Mouse (Mus musculus): ENCODE data around the gene Cacna2d4. TPM values are rescaled to one million over a fixed set of nuclear protein-coding genes. Genes with fewer than 3 reads are reported as not detected.

Gene Cacna2d4
- total RNA-seq, 1 experiment, result 0.04 TPM

DNA sequence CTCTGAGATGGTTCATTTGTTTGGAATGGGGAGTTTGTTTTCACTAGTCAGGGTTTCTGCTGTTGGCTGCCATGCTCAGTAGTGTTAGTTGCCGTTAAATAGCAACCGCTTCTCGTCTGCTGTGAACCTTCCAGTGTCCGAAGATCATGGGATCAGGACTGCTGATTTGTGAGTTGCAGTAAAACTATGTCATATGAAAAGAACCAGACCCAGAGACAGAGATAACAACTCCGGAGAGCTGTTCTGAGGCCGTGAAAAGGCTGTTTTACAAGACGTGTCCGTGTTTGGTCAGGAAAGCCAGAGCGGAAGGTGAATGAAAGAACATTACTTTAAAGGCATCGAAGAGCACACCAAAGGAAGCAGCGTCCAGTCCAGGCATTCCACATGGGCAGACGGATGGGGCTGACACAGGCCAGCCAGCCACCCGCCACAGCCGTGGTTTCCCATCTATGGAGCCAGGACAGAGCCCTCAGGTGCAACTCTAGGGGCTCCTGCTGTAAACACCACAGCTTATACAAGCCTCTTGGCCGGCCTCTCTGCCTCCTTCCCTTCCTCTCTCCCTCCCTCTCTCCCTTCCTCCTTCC, 42.7 kb upstream of the Cacna2d4 start:
- in situ Hi-C loops (cut with MboI; ENCODE audit: low sequenced_read_pairs in 2 of 2, unreplicated experiment in 2 of 2), result no loop called here
- Histone ChIP-seq H3K9ac (ENCODE audit: insufficient read depth, low read depth, low read length, poor library complexity, severe bottlenecking) (no peak overlapping the region), H3K4me1 (ENCODE audit: control insufficient read depth in 2 of 2, insufficient read depth in 2 of 2, low read length in 2 of 2, poor library complexity in 1 of 2) (peaks cover 0 to 3% of the 10 kb centered on the region in 2 experiments; a peak in 1 of 4 replicates), H3K4me3 (ENCODE audit: insufficient read depth in 1 of 2, low read depth in 1 of 2, low read length in 2 of 2, poor library complexity in 1 of 2, severe bottlenecking in 1 of 2) (no peak overlapping the region), H3K27ac (ENCODE audit: insufficient read depth, low read depth, low read length, poor library complexity, severe bottlenecking) (no peak overlapping the region), H3K9me3 (ENCODE audit: control insufficient read depth, insufficient read depth, low read depth, low read length) (no peaks in the 10 kb centered on the region), H3K36me3 (ENCODE audit: control insufficient read depth, insufficient read depth, low read length, poor library complexity, severe bottlenecking) (peaks cover 8% of the 10 kb centered on the region; the same call in 1 of the 2 replicates)
- no peak for TF ChIP-seq HCFC1 (IDR thresholded peaks at IDR 0.05; ENCODE audit: borderline replicate concordance, insufficient read depth, low read length)
- TF ChIP-seq CHD2 (IDR thresholded peaks at IDR 0.05; ENCODE audit: low read depth, low read length), result no peak
- TF ChIP-seq ZNF384 (IDR thresholded peaks at IDR 0.05; ENCODE audit: low read depth, low read length), result no peak
- TF ChIP-seq ZC3H11A (IDR thresholded peaks at IDR 0.05; ENCODE audit: borderline replicate concordance, low read depth, low read length), result no peak
- no peak for TF ChIP-seq MAFK (IDR thresholded peaks at IDR 0.05; ENCODE audit: insufficient read depth, low read depth, low read length)
- DNase-seq (ENCODE audit: low read depth, low spot score), result no peak

DNA sequence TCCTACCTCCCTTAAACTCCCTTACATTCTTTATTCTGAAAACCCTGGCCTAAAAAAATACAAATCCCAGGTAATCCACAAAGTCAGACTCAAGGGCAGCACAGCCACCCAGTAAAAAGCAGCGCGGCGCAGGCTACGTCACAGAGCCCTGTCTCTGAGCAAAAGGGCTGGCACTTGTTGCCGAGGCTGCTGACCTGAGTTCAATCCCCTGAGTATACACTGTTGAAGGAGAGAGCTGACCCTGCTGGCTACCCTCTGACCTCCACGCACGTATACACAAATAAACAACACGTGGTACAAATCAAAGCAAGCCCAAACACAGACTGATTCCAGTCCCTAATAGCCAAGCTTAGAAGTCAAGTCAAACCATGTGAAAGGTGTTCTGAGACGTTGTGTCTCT, 42.2 kb upstream of the Cacna2d4 start:
- Histone ChIP-seq H3K4me3 (ENCODE audit: insufficient read depth in 1 of 2, low read depth in 1 of 2, low read length in 2 of 2, poor library complexity in 1 of 2, severe bottlenecking in 1 of 2) (no peak overlapping the region), H3K9me3 (ENCODE audit: control insufficient read depth, insufficient read depth, low read depth, low read length) (no peaks in the 10 kb centered on the region), H3K4me1 (ENCODE audit: control insufficient read depth in 2 of 2, insufficient read depth in 2 of 2, low read length in 2 of 2, poor library complexity in 1 of 2) (peaks cover 1 to 3% of the 10 kb centered on the region in 2 experiments; a peak in 1 of 4 replicates), H3K27ac (ENCODE audit: insufficient read depth, low read depth, low read length, poor library complexity, severe bottlenecking) (no peak overlapping the region), H3K9ac (ENCODE audit: insufficient read depth, low read depth, low read length, poor library complexity, severe bottlenecking) (no peak overlapping the region), H3K36me3 (ENCODE audit: control insufficient read depth, insufficient read depth, low read length, poor library complexity, severe bottlenecking) (peaks cover 8% of the 10 kb centered on the region; the same call in 1 of the 2 replicates)
- TF ChIP-seq ZNF384 (IDR thresholded peaks at IDR 0.05; ENCODE audit: low read depth, low read length) (no peak), MAFK (IDR thresholded peaks at IDR 0.05; ENCODE audit: insufficient read depth, low read depth, low read length) (no peak), HCFC1 (IDR thresholded peaks at IDR 0.05; ENCODE audit: borderline replicate concordance, insufficient read depth, low read length) (no peak), ZC3H11A (IDR thresholded peaks at IDR 0.05; ENCODE audit: borderline replicate concordance, low read depth, low read length) (no peak), CHD2 (IDR thresholded peaks at IDR 0.05; ENCODE audit: low read depth, low read length) (no peak)
- DNase-seq (ENCODE audit: low read depth, low spot score), result no peak
- in situ Hi-C loops (cut with MboI; ENCODE audit: low sequenced_read_pairs in 2 of 2, unreplicated experiment in 2 of 2), result no loop called here

DNA sequence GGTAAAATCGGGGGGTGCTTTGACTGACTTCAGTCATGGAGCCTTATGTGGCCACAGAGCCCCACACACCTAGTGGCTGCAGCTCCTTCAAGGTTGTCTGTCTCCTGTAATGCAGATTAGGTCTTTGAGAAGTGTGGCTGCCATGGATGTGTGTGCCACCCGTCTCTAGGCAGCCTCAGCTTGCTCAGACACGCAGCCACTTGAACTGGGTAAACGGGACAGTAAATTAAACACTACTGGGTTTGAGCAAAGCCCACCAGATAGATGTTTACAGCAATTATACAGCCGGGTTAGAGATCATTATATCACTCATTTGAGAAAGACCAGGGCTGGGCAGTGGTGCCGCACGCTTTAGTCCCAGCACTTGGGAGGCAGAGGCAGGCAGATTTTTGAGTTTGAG, 41.7 kb upstream of the Cacna2d4 start:
- Histone ChIP-seq H3K4me1 (ENCODE audit: control insufficient read depth in 2 of 2, insufficient read depth in 2 of 2, low read length in 2 of 2, poor library complexity in 1 of 2) (peaks cover 1 to 7% of the 10 kb centered on the region in 2 experiments; a peak in 1 of 4 replicates), H3K36me3 (ENCODE audit: control insufficient read depth, insufficient read depth, low read length, poor library complexity, severe bottlenecking) (peaks cover 8% of the 10 kb centered on the region; the same call in 1 of the 2 replicates), H3K27ac (ENCODE audit: insufficient read depth, low read depth, low read length, poor library complexity, severe bottlenecking) (no peak overlapping the region), H3K9ac (ENCODE audit: insufficient read depth, low read depth, low read length, poor library complexity, severe bottlenecking) (no peak overlapping the region), H3K4me3 (ENCODE audit: insufficient read depth in 1 of 2, low read depth in 1 of 2, low read length in 2 of 2, poor library complexity in 1 of 2, severe bottlenecking in 1 of 2) (no peak overlapping the region), H3K9me3 (ENCODE audit: control insufficient read depth, insufficient read depth, low read depth, low read length) (no peaks in the 10 kb centered on the region)
- TF ChIP-seq CHD2 (IDR thresholded peaks at IDR 0.05; ENCODE audit: low read depth, low read length), result no peak
- no peak for TF ChIP-seq MAFK (IDR thresholded peaks at IDR 0.05; ENCODE audit: insufficient read depth, low read depth, low read length)
- TF ChIP-seq ZNF384 (IDR thresholded peaks at IDR 0.05; ENCODE audit: low read depth, low read length), result no peak
- TF ChIP-seq HCFC1 (IDR thresholded peaks at IDR 0.05; ENCODE audit: borderline replicate concordance, insufficient read depth, low read length), result no peak
- no peak for TF ChIP-seq ZC3H11A (IDR thresholded peaks at IDR 0.05; ENCODE audit: borderline replicate concordance, low read depth, low read length)
- in situ Hi-C loops (cut with MboI; ENCODE audit: low sequenced_read_pairs in 2 of 2, unreplicated experiment in 2 of 2), result no loop called here
- DNase-seq (ENCODE audit: low read depth, low spot score), result no peak

DNA sequence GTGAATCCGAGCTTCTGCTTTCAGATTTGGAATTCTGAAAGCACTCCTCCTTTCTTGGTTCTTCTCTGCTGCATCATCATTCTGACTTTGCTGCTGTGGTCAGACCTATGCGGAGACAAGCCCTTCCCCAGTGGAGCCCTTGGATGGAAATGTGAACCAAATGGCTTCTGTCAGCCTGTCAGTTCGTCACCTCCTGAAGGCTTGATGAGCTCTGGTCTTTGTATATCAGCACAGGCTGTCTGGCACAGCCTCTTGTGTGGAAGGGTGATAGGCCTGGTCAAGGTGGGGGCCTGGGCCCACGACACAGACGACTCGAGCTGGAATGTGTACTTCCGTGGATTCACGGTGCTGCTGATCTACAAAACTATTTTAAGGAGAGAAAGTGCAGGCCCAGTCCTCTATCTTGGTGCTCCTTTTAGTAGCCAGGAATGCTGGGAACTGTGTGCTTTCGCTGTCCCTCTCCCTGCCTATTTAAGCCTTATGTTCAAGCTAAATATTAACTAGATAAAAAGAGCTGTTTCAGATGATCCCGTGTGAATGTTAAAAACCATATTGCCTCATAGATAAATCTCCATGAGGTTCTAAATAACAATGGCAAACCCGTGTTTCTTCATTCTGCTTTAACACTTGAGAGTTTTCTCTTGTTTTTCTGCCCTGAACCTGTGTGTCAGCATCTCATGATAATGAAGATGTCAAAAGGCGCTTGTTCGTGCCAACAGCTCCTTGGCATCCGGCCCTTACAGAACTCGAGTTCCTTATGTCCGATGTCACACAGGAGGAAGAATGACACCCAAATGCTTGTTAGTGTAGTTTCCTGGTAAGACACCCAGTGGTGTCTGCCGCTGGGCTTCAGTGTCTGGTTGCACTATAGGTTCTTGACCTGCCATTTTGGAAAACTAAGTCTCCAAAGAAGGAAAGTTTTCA, 39.7 kb upstream of the Cacna2d4 start, which contains the start of gene Cacna1c:
TSS of gene Cacna1c (minus strand) at position 37 of the 924 bp plus-strand sequence.
- TF ChIP-seq HCFC1 (IDR thresholded peaks at IDR 0.05; ENCODE audit: borderline replicate concordance, insufficient read depth, low read length), result no peak
- TF ChIP-seq ZC3H11A (IDR thresholded peaks at IDR 0.05; ENCODE audit: borderline replicate concordance, low read depth, low read length), result no peak
- TF ChIP-seq CHD2 (IDR thresholded peaks at IDR 0.05; ENCODE audit: low read depth, low read length), result no peak
- TF ChIP-seq MAFK (IDR thresholded peaks at IDR 0.05; ENCODE audit: insufficient read depth, low read depth, low read length), result no peak
- TF ChIP-seq ZNF384 (IDR thresholded peaks at IDR 0.05; ENCODE audit: low read depth, low read length), result no peak
- no peaks in the 10 kb centered on the region for H3K9me3 ChIP-seq (ENCODE audit: control insufficient read depth, insufficient read depth, low read depth, low read length)
- in situ Hi-C loops (cut with MboI; ENCODE audit: low sequenced_read_pairs in 2 of 2, unreplicated experiment in 2 of 2), result no loop called here
- H3K27ac ChIP-seq (ENCODE audit: insufficient read depth, low read depth, low read length, poor library complexity, severe bottlenecking), result no peak within 1 kb of the TSS
- no peak within 1 kb of the TSS for H3K4me3 ChIP-seq (ENCODE audit: insufficient read depth in 1 of 2, low read depth in 1 of 2, low read length in 2 of 2, poor library complexity in 1 of 2, severe bottlenecking in 1 of 2)
- peaks cover 1 to 14% of the 10 kb centered on the region in 2 experiments; a peak in 2 of 4 replicates for H3K4me1 ChIP-seq (ENCODE audit: control insufficient read depth in 2 of 2, insufficient read depth in 2 of 2, low read length in 2 of 2, poor library complexity in 1 of 2)
- no peak for DNase-seq (ENCODE audit: low read depth, low spot score)
- H3K9ac ChIP-seq (ENCODE audit: insufficient read depth, low read depth, low read length, poor library complexity, severe bottlenecking), result no peak within 1 kb of the TSS
- H3K36me3 ChIP-seq (ENCODE audit: control insufficient read depth, insufficient read depth, low read length, poor library complexity, severe bottlenecking), result peaks cover 8% of the 10 kb centered on the region; the same call in 1 of the 2 replicates

Data from ES-E14 (cell line).